In the genomic region with DNA sequence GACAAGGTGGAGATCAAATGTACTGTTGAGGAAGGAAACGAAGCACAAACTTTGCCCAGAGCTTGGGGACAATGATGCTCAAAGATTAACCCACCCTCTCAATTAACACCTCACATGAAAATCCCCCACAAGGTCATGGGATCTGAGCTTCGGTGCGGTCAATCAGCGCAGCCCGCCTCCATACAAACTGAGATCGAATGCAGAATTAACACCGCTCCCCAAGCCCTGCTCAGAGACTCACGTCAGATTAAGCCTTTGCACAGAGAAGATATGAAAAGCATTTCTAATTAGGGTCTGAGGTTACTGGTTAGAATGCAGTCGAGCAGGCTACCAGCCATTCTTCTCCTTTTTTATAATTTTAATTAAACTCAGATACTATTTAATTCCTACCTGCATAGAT, we compare ENCODE assay signal across 29 mouse cellular contexts.
DNase-seq lines count a peak whose midpoint lies in the region; ATAC-seq and TF ChIP-seq lines count a peak whose summit lies in the region.
"Had no signal": no experiment of that assay in that cellular context is flagged by ENCODE, and none has a peak within 500 bp of the region (broad histone marks: within the 10 kb centered on the region; RNA-seq: fewer than 3 reads in every experiment).

No protein-coding gene starts in this region.

- no peak overlapping the region for H3K9ac ChIP-seq in forebrain, embryonic 11.5 days (ENCODE audit: low read length)
- H3K9ac ChIP-seq in forebrain, postnatal 0 days = no peak overlapping the region
- no peak overlapping the region for H3K9ac ChIP-seq in hindbrain, embryonic 13.5 days
- H3K9ac ChIP-seq in midbrain, embryonic 12.5 days (replicated peaks) = no peak overlapping the region
- H3K9ac ChIP-seq in midbrain, embryonic 14.5 days (replicated peaks; ENCODE audit: low read length) = no peak overlapping the region
- H3K9ac ChIP-seq: embryonic facial prominence, embryonic 12.5 days; embryonic facial prominence, embryonic 15.5 days; heart, embryonic 13.5 days; hindbrain, embryonic 12.5 days; intestine, embryonic 15.5 days had no signal

- no peak for DNase-seq in forebrain, embryonic 11.5 days (ENCODE audit: low spot score)
- DNase-seq in forebrain, postnatal 0 days = no peak
- no peak for DNase-seq in hindbrain, embryonic 10.5 days (ENCODE audit: low spot score)
- DNase-seq in midbrain, embryonic 14.5 days = no peak
- no peak for DNase-seq in kidney, adult 9 months
- DNase-seq: adrenal gland, postnatal 10 days; adrenal gland, postnatal 36 days; B cell, adult 2 months; cerebellum, adult 11 months; cerebellum, adult 2 months; cerebellum, adult 9-11 months; cerebellum, postnatal 25 days; gastrocnemius, postnatal 10 days; gastrocnemius, postnatal 36 days; heart, adult 2 months; heart, postnatal 14 days; heart, postnatal 4 days had no signal

- H3K4me3 ChIP-seq in forebrain, embryonic 11.5 days (ENCODE audit: low read depth, low read length) = no peak overlapping the region
- H3K4me3 ChIP-seq in forebrain, postnatal 0 days (ENCODE audit: low read depth, low read length) = no peak overlapping the region
- no peak overlapping the region for H3K4me3 ChIP-seq in hindbrain, embryonic 10.5 days
- H3K4me3 ChIP-seq in hindbrain, embryonic 13.5 days = no peak overlapping the region
- H3K4me3 ChIP-seq in midbrain, embryonic 12.5 days = no peak overlapping the region
- H3K4me3 ChIP-seq in midbrain, embryonic 14.5 days (replicated peaks; ENCODE audit: low read depth, low read length) = no peak overlapping the region
- H3K4me3 ChIP-seq: embryonic facial prominence, embryonic 12.5 days; embryonic facial prominence, embryonic 15.5 days; heart, adult 2 months; heart, embryonic 10.5 days; heart, embryonic 13.5 days; hindbrain, embryonic 12.5 days; intestine, embryonic 15.5 days had no signal

- TF ChIP-seq CTCF in forebrain, postnatal 0 days (IDR thresholded peaks at IDR 0.05; ENCODE audit: low read depth) = no peak

- peak overlapping the region; percentile 13; the same call in 1 of the 2 replicates for H3K27ac ChIP-seq in forebrain, embryonic 11.5 days (ENCODE audit: low read depth, low read length)
- no peak overlapping the region for H3K27ac ChIP-seq in forebrain, postnatal 0 days (ENCODE audit: low read depth, low read length)
- H3K27ac ChIP-seq in hindbrain, embryonic 10.5 days = peak overlapping the region; percentile 24; the same call in 1 of the 2 replicates
- H3K27ac ChIP-seq in hindbrain, embryonic 13.5 days = no peak overlapping the region
- peak overlapping the region; percentile 71 for H3K27ac ChIP-seq in midbrain, embryonic 12.5 days (replicated peaks)
- H3K27ac ChIP-seq in midbrain, embryonic 14.5 days (replicated peaks; ENCODE audit: low read depth, low read length) = no peak overlapping the region
- H3K27ac ChIP-seq: embryonic facial prominence, embryonic 12.5 days; embryonic facial prominence, embryonic 15.5 days; heart, adult 2 months; heart, embryonic 10.5 days; heart, embryonic 13.5 days; hindbrain, embryonic 12.5 days; intestine, embryonic 15.5 days had no signal

- H3K4me2 ChIP-seq in forebrain, embryonic 11.5 days (ENCODE audit: low read depth, low read length, severe bottlenecking) = no peak overlapping the region
- H3K4me2 ChIP-seq in forebrain, postnatal 0 days (ENCODE audit: low read depth) = no peak overlapping the region
- H3K4me2 ChIP-seq in hindbrain, embryonic 13.5 days = no peak overlapping the region
- no peak overlapping the region for H3K4me2 ChIP-seq in midbrain, embryonic 12.5 days (replicated peaks)
- H3K4me2 ChIP-seq in midbrain, embryonic 14.5 days (ENCODE audit: low read length) = no peak overlapping the region
- H3K4me2 ChIP-seq: embryonic facial prominence, embryonic 12.5 days; embryonic facial prominence, embryonic 15.5 days; heart, embryonic 13.5 days; hindbrain, embryonic 12.5 days; intestine, embryonic 15.5 days had no signal

- no peaks in the 10 kb centered on the region for H3K36me3 ChIP-seq in forebrain, embryonic 11.5 days (ENCODE audit: control insufficient read depth, insufficient read depth, low read length)
- H3K36me3 ChIP-seq in forebrain, postnatal 0 days (ENCODE audit: insufficient read depth) = no peaks in the 10 kb centered on the region
- no peaks in the 10 kb centered on the region for H3K36me3 ChIP-seq in hindbrain, embryonic 10.5 days
- no peaks in the 10 kb centered on the region for H3K36me3 ChIP-seq in hindbrain, embryonic 13.5 days
- H3K36me3 ChIP-seq in midbrain, embryonic 12.5 days = no peaks in the 10 kb centered on the region
- H3K36me3 ChIP-seq in midbrain, embryonic 14.5 days (ENCODE audit: control insufficient read depth, insufficient read depth, low read length) = no peaks in the 10 kb centered on the region
- H3K36me3 ChIP-seq: embryonic facial prominence, embryonic 12.5 days; embryonic facial prominence, embryonic 15.5 days; G1E; heart, embryonic 10.5 days; heart, embryonic 13.5 days; hindbrain, embryonic 12.5 days; intestine, embryonic 15.5 days had no signal

- no peaks in the 10 kb centered on the region for H3K9me3 ChIP-seq in forebrain, embryonic 11.5 days (ENCODE audit: control insufficient read depth, low read length)
- no peaks in the 10 kb centered on the region for H3K9me3 ChIP-seq in forebrain, postnatal 0 days (ENCODE audit: low read length)
- no peaks in the 10 kb centered on the region for H3K9me3 ChIP-seq in hindbrain, embryonic 10.5 days
- H3K9me3 ChIP-seq in hindbrain, embryonic 13.5 days = no peaks in the 10 kb centered on the region
- H3K9me3 ChIP-seq in midbrain, embryonic 12.5 days = no peaks in the 10 kb centered on the region
- no peaks in the 10 kb centered on the region for H3K9me3 ChIP-seq in midbrain, embryonic 14.5 days (ENCODE audit: control insufficient read depth, low read length)
- H3K9me3 ChIP-seq: embryonic facial prominence, embryonic 12.5 days; embryonic facial prominence, embryonic 15.5 days; heart, embryonic 10.5 days; heart, embryonic 13.5 days; hindbrain, embryonic 12.5 days; intestine, embryonic 15.5 days had no signal

- H3K4me1 ChIP-seq in forebrain, embryonic 11.5 days (replicated peaks; ENCODE audit: control insufficient read depth, insufficient read depth, low read length) = peaks cover 11% of the 10 kb centered on the region; the same call in 1 of the 2 replicates
- H3K4me1 ChIP-seq in forebrain, postnatal 0 days (ENCODE audit: insufficient read depth) = peaks cover 6% of the 10 kb centered on the region; the same call in 1 of the 2 replicates
- H3K4me1 ChIP-seq in hindbrain, embryonic 10.5 days (replicated peaks) = peaks cover 49% of the 10 kb centered on the region
- H3K4me1 ChIP-seq in hindbrain, embryonic 13.5 days (replicated peaks) = peaks cover 12% of the 10 kb centered on the region
- peaks cover 43% of the 10 kb centered on the region for H3K4me1 ChIP-seq in midbrain, embryonic 12.5 days
- peaks cover 5% of the 10 kb centered on the region; the same call in 1 of the 2 replicates for H3K4me1 ChIP-seq in midbrain, embryonic 14.5 days (ENCODE audit: control insufficient read depth, insufficient read depth, low read length)
- H3K4me1 ChIP-seq: embryonic facial prominence, embryonic 15.5 days; heart, embryonic 10.5 days; intestine, embryonic 15.5 days had no signal

- ATAC-seq in forebrain, embryonic 11.5 days (replicated peaks; ENCODE audit: low FRiP score) = peak; percentile 43; the same call in 1 of the 2 replicates
- ATAC-seq in forebrain, postnatal 0 days = no peak
- ATAC-seq in hindbrain, embryonic 13.5 days (ENCODE audit: low FRiP score) = no peak
- ATAC-seq in midbrain, embryonic 12.5 days (ENCODE audit: low FRiP score, low read depth) = peak; percentile 47; the same call in 1 of the 2 replicates
- no peak for ATAC-seq in midbrain, embryonic 14.5 days (ENCODE audit: low FRiP score, low TSS enrichment)
- ATAC-seq: hindbrain, embryonic 16.5 days; intestine, embryonic 15.5 days; Patski had no signal

- 26% methylated on average over 9 of the region's 9 CpGs for WGBS in forebrain, embryonic 11.5 days
- 21% methylated on average over 9 of the region's 9 CpGs for whole genome bisulfite sequencing in forebrain, postnatal 0 days
- 69% methylated on average over 9 of the region's 9 CpGs for WGBS in hindbrain, embryonic 10.5 days
- 59% methylated on average over 9 of the region's 9 CpGs for WGBS in hindbrain, embryonic 13.5 days
- 16% methylated on average over 9 of the region's 9 CpGs for WGBS in midbrain, embryonic 12.5 days
- WGBS in midbrain, embryonic 14.5 days = 18% methylated on average over 9 of the region's 9 CpGs

- H3K27me3 ChIP-seq in forebrain, embryonic 11.5 days (ENCODE audit: control insufficient read depth, insufficient read depth, low read length) = peaks cover 13% of the 10 kb centered on the region
- H3K27me3 ChIP-seq in forebrain, postnatal 0 days (ENCODE audit: insufficient read depth, low read length) = 0 out of 2 replicates have a peak, but pooled peaks cover 3% of the 10 kb centered on the region
- peaks cover 72% of the 10 kb centered on the region for H3K27me3 ChIP-seq in hindbrain, embryonic 10.5 days (ENCODE audit: insufficient read depth, poor library complexity, severe bottlenecking)
- H3K27me3 ChIP-seq in hindbrain, embryonic 13.5 days = peaks cover 52% of the 10 kb centered on the region
- H3K27me3 ChIP-seq in midbrain, embryonic 12.5 days = peaks cover 80% of the 10 kb centered on the region
- peaks cover 62% of the 10 kb centered on the region for H3K27me3 ChIP-seq in midbrain, embryonic 14.5 days (ENCODE audit: control insufficient read depth, insufficient read depth, low read length)
- H3K27me3 ChIP-seq: CH12.LX, Patski had no signal

Comparison
In these comparisons a context has a peak if more than half of its experiments do, and no peak if none do; other contexts are left out.
1. ATAC-seq: peak in forebrain, embryonic 11.5 days (single experiment) and midbrain, embryonic 12.5 days (single experiment); none in forebrain, postnatal 0 days (single experiment), hindbrain, embryonic 13.5 days (single experiment) and midbrain, embryonic 14.5 days (single experiment).
2. H3K27ac ChIP-seq: peak in forebrain, embryonic 11.5 days (single experiment), hindbrain, embryonic 10.5 days (single experiment) and midbrain, embryonic 12.5 days (single experiment); none in forebrain, postnatal 0 days (single experiment), hindbrain, embryonic 13.5 days (single experiment) and midbrain, embryonic 14.5 days (single experiment).